Mouse (Mus musculus) forebrain, embryonic 15.5 days (tissue): ENCODE data around the gene Parp6. TPM values are rescaled to one million over a fixed set of nuclear protein-coding genes. Genes with fewer than 3 reads are reported as not detected.

Experiments used
- ATAC-seq: fragments of 200-750 bp; cut with Nextera tagmentation; replicated peaks from 2 replicates; pipeline ENCODE4 v1.8.0; 2017; ENCODE audit warnings: mild to moderate bottlenecking, moderate TSS enrichment, moderate library complexity
- H3K27ac ChIP-seq: fragments of 300-500 bp; sonication (generic); replicated peaks from 2 replicates; pipeline ENCODE4 v1.5.1; 2015; ENCODE audit warnings: mild to moderate bottlenecking, inconsistent platforms
- H3K27me3 ChIP-seq: fragments of 300-500 bp; sonication (generic); 2 replicates; pipeline ENCODE4 v1.6.1; 2015; ENCODE audit warnings: inconsistent platforms
- H3K36me3 ChIP-seq: fragments of 300-500 bp; sonication (generic); 2 replicates; pipeline ENCODE4 v1.6.1; 2015; ENCODE audit warnings: mild to moderate bottlenecking, inconsistent platforms
- H3K4me1 ChIP-seq: fragments of 300-500 bp; sonication (generic); 2 replicates; pipeline ENCODE4 v1.6.1; 2015; ENCODE audit warnings: inconsistent platforms
- H3K4me2 ChIP-seq: fragments of 300-500 bp; sonication (generic); replicated peaks from 2 replicates; pipeline ENCODE4 v1.6.1; 2015; ENCODE audit warnings: mild to moderate bottlenecking, inconsistent platforms
- H3K4me3 ChIP-seq: fragments of 300-500 bp; sonication (generic); 2 replicates; pipeline ENCODE4 v1.5.1; 2015; ENCODE audit warnings: mild to moderate bottlenecking, inconsistent platforms
- H3K9ac ChIP-seq: fragments of 300-500 bp; sonication (generic); replicated peaks from 2 replicates; pipeline ENCODE4 v1.6.1; 2015; ENCODE audit warnings: mild to moderate bottlenecking, inconsistent platforms
- H3K9me3 ChIP-seq: fragments of 300-500 bp; sonication (generic); 2 replicates; pipeline ENCODE4 v1.6.1; 2016; ENCODE audit warnings: inconsistent platforms
- WGBS: fragments of 180-500 bp; shearing (Covaris S2); methylation state at CpG from one replicate; pipeline ENCODE4 v1.1.7; 2015; ENCODE audit warnings: mixed read lengths; 5-methylcytosine and 5-hydroxymethylcytosine counted together
- polyA plus RNA-seq: library from polyadenylated mRNA; unstranded; fragments of >200 nt; fragmentation: Nextera tagmentation; extraction: Ambion mirVana; gene quantifications from 2 replicates; pipeline ENCODE4 v1.2.1, GENCODE M21; 2015

The Parp6 gene
- polyA plus RNA-seq, 1 experiment from 2014 or later, result 191 TPM

DNA sequence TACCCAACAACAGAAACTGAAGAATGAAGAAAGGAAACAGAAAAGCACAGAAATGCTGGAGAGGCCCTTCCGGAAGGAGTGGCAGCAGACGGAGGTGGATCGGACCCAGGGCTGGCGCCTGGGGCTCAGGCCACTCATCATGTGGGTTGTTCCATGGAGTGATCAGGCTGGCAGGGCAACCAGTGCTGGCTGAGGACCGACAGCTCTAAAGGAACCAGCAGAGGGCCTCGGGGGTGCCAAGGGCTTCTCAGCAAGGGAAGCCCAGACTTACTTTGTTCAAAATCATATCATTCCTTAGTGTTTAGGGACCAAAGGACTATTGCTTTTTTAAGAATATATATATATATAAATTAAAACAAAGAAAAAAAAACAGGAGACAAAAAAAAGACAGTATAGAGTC lies 11.1 kb upstream of the Parp6 start:
- ATAC-seq, result no peak
- Histone ChIP-seq H3K36me3 (no peaks in the 10 kb centered on the region; the same call in 1 of the 2 replicates), H3K27me3 (no peaks in the 10 kb centered on the region), H3K9ac (no peak overlapping the region), H3K4me2 (no peak overlapping the region), H3K27ac (no peak overlapping the region), H3K4me3 (no peak overlapping the region), H3K9me3 (no peaks in the 10 kb centered on the region), H3K4me1 (no peaks in the 10 kb centered on the region)
- WGBS, result 57% methylated on average over 6 of the region's 6 CpGs

- Histone ChIP-seq H3K4me3 (no peak overlapping the region), H3K4me2 (no peak overlapping the region), H3K36me3 (no peaks in the 10 kb centered on the region), H3K9me3 (no peaks in the 10 kb centered on the region), H3K4me1 (no peaks in the 10 kb centered on the region), H3K27me3 (no peaks in the 10 kb centered on the region), H3K27ac (no peak overlapping the region), H3K9ac (no peak overlapping the region)
- ATAC-seq, result no peak
- 87% methylated on average over 2 of the region's 2 CpGs for WGBS
Observed at GRCm38 (mm10) chr9:59610950-59611349, 6.1 kb upstream of the Parp6 start.

DNA sequence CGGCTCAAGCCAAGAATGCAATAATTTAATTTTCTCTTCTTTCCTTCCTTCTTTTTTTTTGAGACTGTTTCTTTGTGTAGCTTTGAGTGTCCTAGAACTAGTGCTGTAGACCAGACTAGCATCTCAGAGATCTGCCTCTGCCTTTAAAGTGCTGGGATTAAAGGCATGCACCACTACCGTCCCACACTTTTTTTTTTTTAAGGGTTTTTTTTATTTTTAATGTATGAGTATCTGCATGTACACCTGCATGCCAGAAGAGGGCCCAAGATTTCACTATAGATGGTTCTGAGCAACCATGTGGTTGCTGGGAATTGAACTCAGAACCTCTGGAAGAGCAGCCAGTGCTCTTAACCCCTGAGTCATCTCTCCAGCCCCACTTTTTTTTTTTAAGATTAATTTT lies 1.3 kb upstream of the Parp6 start:
- Histone ChIP-seq H3K9me3 (no peaks in the 10 kb centered on the region), H3K27me3 (no peaks in the 10 kb centered on the region), H3K36me3 (no peaks in the 10 kb centered on the region), H3K9ac (no peak overlapping the region), H3K4me3 (no peak overlapping the region), H3K4me2 (no peak overlapping the region), H3K27ac (no peak overlapping the region), H3K4me1 (peaks cover 27% of the 10 kb centered on the region)
- ATAC-seq, result no peak
- 84% methylated on average over 2 of the region's 2 CpGs for WGBS

- no peaks in the 10 kb centered on the region for H3K9me3 ChIP-seq
- H3K27ac ChIP-seq, result peak overlapping the region; percentile 95
- H3K9ac ChIP-seq, result peak overlapping the region; percentile 90
- whole genome bisulfite sequencing, result under 1% methylated on average over 52 of the region's 58 CpGs
- peak overlapping the region; percentile 61 for H3K4me2 ChIP-seq
- H3K36me3 ChIP-seq, result peaks cover 6% of the 10 kb centered on the region
- peak; percentile 92 for ATAC-seq
- H3K4me1 ChIP-seq, result peaks cover 27% of the 10 kb centered on the region
- H3K27me3 ChIP-seq, result no peaks in the 10 kb centered on the region
- H3K4me3 ChIP-seq, result peak overlapping the region; percentile 95
Observed at GRCm38 (mm10) chr9:59617307-59617973, 356 bp downstream of the Parp6 start.

DNA sequence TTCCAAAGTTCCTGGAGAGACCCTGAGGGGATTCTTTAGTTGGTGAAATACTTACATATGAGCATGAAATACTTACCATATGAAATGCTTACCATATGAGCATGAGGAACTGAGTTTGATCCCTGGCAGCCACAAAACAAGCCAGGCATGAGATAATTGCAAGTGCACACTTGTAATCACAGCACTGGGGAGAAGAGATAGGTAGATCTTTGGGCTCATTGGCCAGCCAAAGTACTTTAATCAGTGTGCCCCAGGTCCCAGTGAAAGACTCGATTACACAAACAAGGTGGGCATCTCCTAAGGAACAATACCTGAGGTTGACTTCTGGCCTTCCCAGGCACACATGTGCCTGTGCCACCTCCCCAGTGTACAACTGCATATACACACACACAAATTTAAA lies 21.3 kb downstream of the Parp6 start:
- H3K9me3 ChIP-seq, result no peaks in the 10 kb centered on the region
- no peak overlapping the region for H3K9ac ChIP-seq
- ATAC-seq, result no peak
- WGBS, result 83% methylated on average over 1 of the region's 1 CpGs
- H3K4me3 ChIP-seq, result no peak overlapping the region
- H3K36me3 ChIP-seq, result peaks cover 79% of the 10 kb centered on the region
- no peaks in the 10 kb centered on the region for H3K4me1 ChIP-seq
- H3K27me3 ChIP-seq, result no peaks in the 10 kb centered on the region
- no peak overlapping the region for H3K27ac ChIP-seq
- H3K4me2 ChIP-seq, result no peak overlapping the region

DNA sequence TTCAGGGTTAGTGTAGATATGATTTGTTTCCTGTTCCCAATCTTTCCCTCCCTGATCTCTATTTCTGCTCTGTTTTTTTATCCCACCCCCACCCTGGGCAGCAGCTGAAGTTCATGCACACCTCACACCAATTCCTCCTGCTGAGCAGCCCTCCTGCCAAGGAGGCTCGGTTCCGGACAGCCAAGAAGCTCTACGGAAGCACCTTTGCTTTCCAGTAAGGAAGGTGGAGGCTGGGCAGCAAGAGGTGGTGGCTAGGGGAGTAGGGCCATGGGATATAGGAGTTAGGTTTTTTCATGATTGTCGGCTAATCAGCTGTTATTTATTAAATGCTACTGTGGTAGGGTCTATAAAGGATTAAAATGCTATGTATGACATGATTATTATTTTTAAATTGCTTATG lies 22.9 kb downstream of the Parp6 start:
- Histone ChIP-seq H3K9me3 (no peaks in the 10 kb centered on the region), H3K27ac (no peak overlapping the region), H3K36me3 (peaks cover 74% of the 10 kb centered on the region), H3K4me2 (no peak overlapping the region), H3K27me3 (no peaks in the 10 kb centered on the region), H3K9ac (no peak overlapping the region), H3K4me1 (no peaks in the 10 kb centered on the region), H3K4me3 (no peak overlapping the region)
- 91% methylated on average over 4 of the region's 4 CpGs for WGBS
- no peak for ATAC-seq

DNA sequence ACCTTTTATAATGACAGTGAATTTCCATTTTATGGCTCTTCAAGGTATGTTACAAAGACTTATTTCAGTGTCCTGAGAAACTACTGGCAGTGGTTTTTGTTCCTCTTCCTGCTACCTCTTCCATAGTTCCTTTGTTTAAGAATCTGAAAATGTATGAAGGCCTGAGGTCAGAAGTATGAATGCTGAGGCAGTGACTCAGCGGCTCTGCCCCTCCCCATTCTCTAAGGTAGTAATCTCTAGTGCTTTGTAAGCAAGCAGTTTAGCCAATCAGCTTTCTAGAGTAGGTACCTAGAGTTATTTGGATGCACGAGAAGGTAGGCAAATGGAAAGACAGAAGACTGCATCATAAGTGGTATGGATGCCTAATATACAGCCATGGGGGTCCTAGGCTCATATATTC lies 24.2 kb downstream of the Parp6 start:
- Histone ChIP-seq H3K4me2 (no peak overlapping the region), H3K9ac (no peak overlapping the region), H3K27ac (no peak overlapping the region), H3K4me3 (no peak overlapping the region), H3K27me3 (no peaks in the 10 kb centered on the region), H3K9me3 (no peaks in the 10 kb centered on the region), H3K36me3 (peaks cover 72% of the 10 kb centered on the region), H3K4me1 (no peaks in the 10 kb centered on the region)
- 90% methylated on average over 2 of the region's 2 CpGs for WGBS
- no peak for ATAC-seq

GRCm38 (mm10) chr9:59649911-59650310 lies 32.8 kb downstream of the Parp6 start:
- Histone ChIP-seq H3K9ac (no peak overlapping the region), H3K36me3 (peaks cover 54% of the 10 kb centered on the region), H3K4me1 (no peaks in the 10 kb centered on the region), H3K4me3 (no peak overlapping the region), H3K27me3 (no peaks in the 10 kb centered on the region), H3K9me3 (no peaks in the 10 kb centered on the region), H3K4me2 (no peak overlapping the region), H3K27ac (no peak overlapping the region)
- ATAC-seq, result no peak
- 94% methylated on average over 4 of the region's 4 CpGs for WGBS

- H3K4me2 ChIP-seq, result no peak overlapping the region
- ATAC-seq, result no peak
Observed at GRCm38 (mm10) chr9:59653371-59653770, 36.3 kb downstream of the Parp6 start.

DNA sequence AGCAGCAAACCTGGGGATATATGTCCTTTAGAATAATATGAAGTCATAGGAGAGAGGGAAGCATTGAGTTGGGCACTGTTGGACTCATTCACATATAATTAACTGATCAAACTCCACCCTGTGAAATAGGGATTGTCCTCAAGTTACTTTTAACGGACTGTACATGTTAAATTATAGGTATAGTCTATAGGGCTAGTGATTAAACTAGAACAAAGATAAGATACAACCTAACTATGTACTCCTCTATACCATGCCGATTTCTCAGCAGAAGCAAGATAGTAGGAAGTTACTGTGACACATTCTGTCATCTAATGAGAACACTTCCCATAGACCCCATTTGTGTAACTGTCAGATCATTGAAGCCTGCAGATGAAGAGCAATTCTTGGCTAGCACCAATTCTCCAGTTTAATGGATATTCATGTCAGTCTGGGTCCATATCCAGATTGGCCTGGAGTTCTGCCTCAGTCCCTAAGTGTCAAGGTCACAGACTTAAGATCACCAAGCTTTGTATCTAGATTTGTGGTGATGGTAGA lies 37.4 kb downstream of the Parp6 start:
- H3K4me1 ChIP-seq, result peaks cover 22% of the 10 kb centered on the region
- WGBS, result 85% methylated on average over 2 of the region's 2 CpGs
- no peak overlapping the region for H3K27ac ChIP-seq
- peaks cover 25% of the 10 kb centered on the region for H3K36me3 ChIP-seq
- H3K9me3 ChIP-seq, result no peaks in the 10 kb centered on the region
- no peak for ATAC-seq
- no peaks in the 10 kb centered on the region for H3K27me3 ChIP-seq
- H3K9ac ChIP-seq, result no peak overlapping the region
- no peak overlapping the region for H3K4me2 ChIP-seq
- H3K4me3 ChIP-seq, result no peak overlapping the region

More at GRCm38 (mm10) chr9:59653371-59653770, 36.3 kb downstream of the Parp6 start:
- Histone ChIP-seq H3K9ac (no peak overlapping the region), H3K27ac (no peak overlapping the region), H3K36me3 (peaks cover 36% of the 10 kb centered on the region), H3K27me3 (no peaks in the 10 kb centered on the region), H3K4me1 (peaks cover 10% of the 10 kb centered on the region), H3K9me3 (no peaks in the 10 kb centered on the region), H3K4me3 (no peak overlapping the region)
- 36% methylated on average over 3 of the region's 3 CpGs for WGBS

- peaks cover 37% of the 10 kb centered on the region for H3K4me1 ChIP-seq
- ATAC-seq, result peak; percentile 92
- under 1% methylated on average over 46 of the region's 46 CpGs for WGBS
- no peaks in the 10 kb centered on the region for H3K27me3 ChIP-seq
- H3K36me3 ChIP-seq, result peaks cover 10% of the 10 kb centered on the region
- peak within 1 kb of the TSS; percentile 98 for H3K27ac ChIP-seq
- H3K9ac ChIP-seq, result peak within 1 kb of the TSS; percentile 90
- H3K9me3 ChIP-seq, result no peaks in the 10 kb centered on the region
- peak within 1 kb of the TSS; percentile 93 for H3K4me3 ChIP-seq
- H3K4me2 ChIP-seq, result peak within 1 kb of the TSS; percentile 77
Observed at GRCm38 (mm10) chr9:59655958-59656634, 39.0 kb downstream of the Parp6 start, which contains the start of gene Pkm. Gene Pkm (plus strand): TSS chr9:59656368.
